Mouse (Mus musculus) ES-Bruce4 (cell line): ENCODE measurements around the gene Hspb9. TPM values are rescaled to one million over a fixed set of nuclear protein-coding genes. Genes with fewer than 3 reads are reported as not detected.

Experiments
- H3K27ac ChIP-seq: 2 replicates; pipeline ENCODE4 v1.5.1; 2012; ENCODE audit warnings: low read length, inconsistent platforms; ENCODE audit not compliant: insufficient read depth
- H3K27me3 ChIP-seq: 2 replicates; pipeline ENCODE4 v1.6.1; 2012; ENCODE audit warnings: mild to moderate bottlenecking, low read length, inconsistent platforms; ENCODE audit not compliant: control insufficient read depth, poor library complexity, insufficient read depth, severe bottlenecking
- H3K36me3 ChIP-seq: 2 replicates; pipeline ENCODE4 v1.6.1; 2012; ENCODE audit warnings: inconsistent platforms, mild to moderate bottlenecking, low read length, moderate library complexity; ENCODE audit not compliant: control insufficient read depth, poor library complexity, insufficient read depth, severe bottlenecking
- H3K4me1 ChIP-seq: one replicate; pipeline ENCODE4 v1.8.1; 2011; ENCODE audit warnings: low read length; ENCODE audit not compliant: control insufficient read depth, insufficient read depth
- H3K4me3 ChIP-seq: 2 replicates; pipeline ENCODE4 v1.5.1; 2011; ENCODE audit warnings: low read depth, mild to moderate bottlenecking, low read length
- H3K9ac ChIP-seq: 2 replicates; pipeline ENCODE4 v1.6.1; 2012; ENCODE audit warnings: low read depth, mild to moderate bottlenecking, inconsistent platforms; ENCODE audit not compliant: poor library complexity, severe bottlenecking
- H3K9me3 ChIP-seq: replicated peaks from 2 replicates; pipeline ENCODE4 v1.6.1; 2012; ENCODE audit warnings: mild to moderate bottlenecking, low read length, inconsistent platforms; ENCODE audit not compliant: control insufficient read depth, poor library complexity, insufficient read depth, severe bottlenecking
- CTCF ChIP-seq: IDR thresholded peaks from one replicate; pipeline ENCODE4 v1.8.1; 2011; ENCODE audit warnings: low read depth, low read length
- EP300 ChIP-seq: IDR thresholded peaks from 2 replicates; pipeline ENCODE4 v1.6.1; 2011; ENCODE audit warnings: low read depth, low read length; ENCODE audit not compliant: insufficient read depth
- POLR2A ChIP-seq: IDR thresholded peaks from one replicate; pipeline ENCODE4 v1.8.1; 2011; ENCODE audit warnings: low read length; ENCODE audit not compliant: insufficient read depth
- polyA plus RNA-seq: library from polyadenylated mRNA; stranded (reverse); fragments of >200 nt; gene quantifications from 2 replicates; pipeline ENCODE4 v1.2.4, GENCODE M21; 2011; ENCODE audit warnings: low read depth; ENCODE audit not compliant: missing spikeins, insufficient read depth, insufficient read length

The Hspb9 gene
- polyA plus RNA-seq, 1 experiment, result not detected

DNA sequence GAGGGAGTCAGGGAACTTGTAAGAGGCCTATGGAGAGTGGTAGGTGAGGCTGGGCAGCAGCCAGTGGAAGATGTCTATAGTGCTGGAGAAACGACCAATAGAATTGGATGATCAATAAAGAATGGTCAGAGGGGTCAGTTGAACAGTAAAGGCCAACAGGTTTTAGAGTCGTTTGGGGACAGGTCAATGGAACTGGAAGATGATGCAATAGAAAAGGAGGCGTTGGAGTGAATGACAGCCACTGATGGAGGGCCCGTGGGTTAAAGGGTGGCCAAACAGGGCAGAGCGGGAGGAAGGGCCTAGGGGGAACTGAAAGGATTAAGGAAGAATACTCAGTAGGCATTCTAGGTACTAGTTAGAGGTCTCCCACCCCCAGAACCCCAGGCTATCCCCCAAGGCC is 33.5 kb downstream of the Hspb9 start:
- Histone ChIP-seq H3K4me3 (no peak overlapping the region), H3K36me3 (no peaks in the 10 kb centered on the region), H3K9ac (no peak overlapping the region), H3K9me3 (no peaks in the 10 kb centered on the region), H3K27me3 (no peaks in the 10 kb centered on the region), H3K4me1 (no peaks in the 10 kb centered on the region), H3K27ac (no peak overlapping the region)
- TF ChIP-seq EP300 (no peak), POLR2A (no peak)

DNA sequence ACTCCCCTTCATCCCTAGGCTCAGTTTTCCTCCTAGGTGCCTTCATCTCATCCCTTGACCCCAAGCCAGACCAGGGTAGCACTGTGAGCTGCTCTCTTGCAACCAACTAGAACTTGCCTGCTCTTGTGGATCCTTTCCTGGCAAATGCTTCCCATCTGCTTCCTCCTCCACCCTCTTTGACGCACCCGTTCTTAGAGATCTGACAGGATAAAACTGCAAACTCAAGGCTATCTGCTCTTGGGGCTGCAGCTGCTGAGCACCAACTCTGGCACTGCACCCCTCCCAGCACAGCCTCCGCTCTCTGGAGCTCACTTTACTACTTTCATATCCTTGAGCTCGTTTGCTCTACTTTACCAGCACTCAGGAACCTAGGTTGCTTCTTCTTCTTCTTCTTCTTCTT is 35.0 kb downstream of the Hspb9 start:
- H3K9me3 ChIP-seq, result no peaks in the 10 kb centered on the region
- TF ChIP-seq CTCF (no peak), POLR2A (no peak), EP300 (no peak)
- no peaks in the 10 kb centered on the region for H3K27me3 ChIP-seq
- H3K27ac ChIP-seq, result no peak overlapping the region
- H3K9ac ChIP-seq, result no peak overlapping the region
- no peaks in the 10 kb centered on the region for H3K36me3 ChIP-seq
- H3K4me1 ChIP-seq, result no peaks in the 10 kb centered on the region
- H3K4me3 ChIP-seq, result no peak overlapping the region

DNA sequence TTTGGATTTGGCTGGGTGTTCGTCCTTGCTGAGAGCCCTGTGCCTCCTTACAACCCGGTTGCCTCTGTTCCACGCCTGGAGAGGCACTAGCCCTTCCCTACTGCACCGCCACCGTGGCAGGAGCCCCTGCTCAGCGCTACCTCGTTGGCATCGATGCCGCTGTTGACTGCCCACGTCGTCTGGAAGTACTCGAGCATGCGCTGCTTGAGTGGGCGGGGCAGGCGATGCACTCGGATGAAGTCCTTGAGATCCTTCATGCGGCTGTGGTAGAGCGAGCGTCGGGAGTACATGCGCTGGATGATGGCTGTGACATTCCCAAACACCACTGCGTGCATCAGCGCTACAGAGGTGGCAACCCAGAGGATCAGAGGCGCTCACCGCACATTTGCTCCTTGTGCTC is 35.8 kb downstream of the Hspb9 start:
- Histone ChIP-seq H3K9ac (no peak overlapping the region), H3K4me3 (peak overlapping the region; percentile 58), H3K9me3 (no peaks in the 10 kb centered on the region), H3K27ac (no peak overlapping the region), H3K36me3 (no peaks in the 10 kb centered on the region), H3K4me1 (no peaks in the 10 kb centered on the region), H3K27me3 (no peaks in the 10 kb centered on the region)
- no peak for TF ChIP-seq EP300
- no peak for TF ChIP-seq POLR2A
- no peak for TF ChIP-seq CTCF

DNA sequence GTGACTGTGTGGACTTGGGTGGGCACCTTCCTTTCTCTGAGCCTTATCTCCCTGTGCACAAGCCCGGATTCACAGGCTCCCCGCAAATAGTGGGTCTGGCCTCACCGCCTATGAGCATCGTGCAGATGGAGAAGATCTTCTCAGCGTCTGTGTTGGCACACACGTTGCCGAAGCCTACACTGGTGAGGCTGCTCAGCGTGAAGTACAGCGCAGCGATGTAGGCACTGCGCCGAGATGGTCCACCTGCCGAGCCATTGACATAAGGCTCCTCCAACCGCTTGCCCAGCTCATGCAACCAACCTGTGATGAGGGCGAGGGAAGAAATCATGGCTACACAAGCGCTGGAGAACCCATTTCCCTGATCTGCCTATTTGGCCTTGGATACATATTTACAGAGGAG is 36.5 kb downstream of the Hspb9 start:
- TF ChIP-seq CTCF (no peak), POLR2A (no peak), EP300 (no peak)
- Histone ChIP-seq H3K9me3 (no peaks in the 10 kb centered on the region), H3K27ac (no peak overlapping the region), H3K4me3 (peak overlapping the region; percentile 11; the same call in 1 of the 2 replicates), H3K36me3 (no peaks in the 10 kb centered on the region), H3K9ac (no peak overlapping the region), H3K27me3 (no peaks in the 10 kb centered on the region), H3K4me1 (no peaks in the 10 kb centered on the region)

DNA sequence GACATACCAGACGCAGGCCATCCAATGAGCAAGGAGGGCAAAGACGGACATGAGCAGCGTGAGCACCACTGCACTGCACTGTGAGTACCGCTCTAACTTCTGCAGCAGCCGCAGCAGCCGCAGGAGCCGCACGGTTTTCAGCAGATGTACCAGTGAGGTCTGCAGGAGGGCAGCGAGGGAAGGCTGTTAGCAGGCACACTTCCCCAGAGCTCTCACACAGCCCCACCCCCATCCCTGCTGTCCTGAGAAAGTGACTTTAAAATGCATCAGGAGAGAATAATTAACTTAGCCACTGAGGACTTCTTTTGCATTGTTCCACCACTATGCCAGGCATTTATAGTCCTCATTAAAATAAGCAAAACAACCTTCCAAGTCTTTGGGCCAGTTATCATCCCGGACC is 38.6 kb downstream of the Hspb9 start:
- Histone ChIP-seq H3K27ac (no peak overlapping the region), H3K9ac (no peak overlapping the region), H3K9me3 (no peaks in the 10 kb centered on the region), H3K4me1 (no peaks in the 10 kb centered on the region), H3K36me3 (no peaks in the 10 kb centered on the region), H3K4me3 (no peak overlapping the region), H3K27me3 (no peaks in the 10 kb centered on the region)
- TF ChIP-seq EP300, result no peak
- TF ChIP-seq CTCF, result no peak
- no peak for TF ChIP-seq POLR2A

DNA sequence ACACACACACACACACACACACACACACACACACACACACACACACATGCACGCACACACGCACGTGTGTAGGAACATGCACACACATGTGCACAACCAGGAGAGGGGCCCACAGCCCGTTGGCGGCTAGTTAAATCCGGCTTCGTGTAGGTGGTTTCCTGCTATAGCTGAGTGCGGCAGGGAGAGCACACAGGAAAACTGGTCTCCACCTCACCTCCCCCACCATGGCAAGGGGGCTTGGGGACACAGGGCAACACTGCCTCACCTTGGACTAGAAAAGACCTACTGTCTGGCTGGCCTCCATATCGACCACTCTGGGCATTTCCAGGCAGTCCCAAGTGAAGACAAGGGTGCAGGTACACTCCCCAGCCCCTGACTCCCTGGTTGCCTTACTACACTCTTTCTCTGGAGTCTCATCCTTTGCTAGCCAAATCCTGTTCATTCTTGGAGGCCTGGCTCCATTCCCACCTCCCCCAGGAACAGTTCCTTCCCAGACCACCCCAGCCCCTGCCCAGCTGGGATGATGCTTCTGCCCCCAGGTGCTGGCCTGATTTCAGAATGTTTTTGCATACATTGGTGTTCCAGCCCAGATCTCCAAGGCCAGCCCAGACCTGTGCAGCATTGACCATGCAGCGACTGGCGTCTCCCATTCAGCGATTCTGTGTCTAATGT is 40.5 kb downstream of the Hspb9 start:
- H3K9me3 ChIP-seq, result no peaks in the 10 kb centered on the region
- peaks cover 2% of the 10 kb centered on the region for H3K4me1 ChIP-seq
- H3K36me3 ChIP-seq, result no peaks in the 10 kb centered on the region
- H3K27ac ChIP-seq, result no peak overlapping the region
- H3K9ac ChIP-seq, result no peak overlapping the region
- H3K27me3 ChIP-seq, result no peaks in the 10 kb centered on the region
- no peak overlapping the region for H3K4me3 ChIP-seq
- TF ChIP-seq EP300, result no peak
- TF ChIP-seq CTCF, result no peak
- no peak for TF ChIP-seq POLR2A
